Mouse (Mus musculus) heart, embryonic 11.5 days (tissue): ENCODE results near the gene Npnt. TPM values are rescaled to one million over a fixed set of nuclear protein-coding genes. Genes with fewer than 3 reads are reported as not detected.

ENCODE experiments used
- ATAC-seq: fragments of 200-750 bp; cut with Nextera tagmentation; replicated peaks from 2 replicates; pipeline ENCODE4 v1.8.0; 2017; ENCODE audit warnings: moderate library complexity; ENCODE audit not compliant: insufficient number of reproducible peaks, low FRiP score, low TSS enrichment
- H3K27ac ChIP-seq: fragments of 300-500 bp; sonication (generic); 2 replicates; pipeline ENCODE4 v1.5.1; 2014; ENCODE audit warnings: mild to moderate bottlenecking, low read depth, low read length
- H3K27me3 ChIP-seq: fragments of 300-500 bp; sonication (generic); 2 replicates; pipeline ENCODE4 v1.6.1; 2014; ENCODE audit warnings: mild to moderate bottlenecking, low read length, mixed read lengths; ENCODE audit not compliant: control insufficient read depth, insufficient read depth
- H3K36me3 ChIP-seq: fragments of 300-500 bp; sonication (generic); 2 replicates; pipeline ENCODE4 v1.6.1; 2014; ENCODE audit warnings: mild to moderate bottlenecking, low read length, moderate library complexity, mixed read lengths; ENCODE audit not compliant: control insufficient read depth, insufficient read depth
- H3K4me1 ChIP-seq: fragments of 300-500 bp; sonication (generic); 2 replicates; pipeline ENCODE4 v1.6.1; 2014; ENCODE audit warnings: low read length; ENCODE audit not compliant: control insufficient read depth, insufficient read depth
- H3K4me2 ChIP-seq: fragments of 300-500 bp; sonication (generic); 2 replicates; pipeline ENCODE4 v1.6.1; 2014; ENCODE audit warnings: mild to moderate bottlenecking, moderate library complexity
- H3K4me3 ChIP-seq: fragments of 300-500 bp; sonication (generic); 2 replicates; pipeline ENCODE4 v1.5.1; 2014; ENCODE audit warnings: low read depth, low read length
- H3K9ac ChIP-seq: fragments of 300-500 bp; sonication (generic); 2 replicates; pipeline ENCODE4 v1.6.1; 2014; ENCODE audit warnings: mild to moderate bottlenecking, low read depth, low read length, moderate library complexity
- H3K9me3 ChIP-seq: fragments of 300-500 bp; sonication (generic); replicated peaks from 2 replicates; pipeline ENCODE4 v1.6.1; 2016; ENCODE audit warnings: low read length; ENCODE audit not compliant: control insufficient read depth
- WGBS: fragments of 180-500 bp; shearing (Covaris S2); extraction: QIAGEN DNeasy Blood & Tissue Kit; methylation state at CpG from one replicate; pipeline ENCODE4 v1.1.7; 2014; ENCODE audit not compliant: insufficient replicate concordance; 5-methylcytosine and 5-hydroxymethylcytosine counted together
- polyA plus RNA-seq: library from polyadenylated mRNA; unstranded; fragments of >200 nt; fragmentation: Nextera tagmentation; extraction: Ambion mirVana; gene quantifications from 2 replicates; pipeline ENCODE4 v1.2.1, GENCODE M21; 2014

The Npnt gene
- polyA plus RNA-seq, 1 experiment from 2014 or later: 19.7 TPM

DNA sequence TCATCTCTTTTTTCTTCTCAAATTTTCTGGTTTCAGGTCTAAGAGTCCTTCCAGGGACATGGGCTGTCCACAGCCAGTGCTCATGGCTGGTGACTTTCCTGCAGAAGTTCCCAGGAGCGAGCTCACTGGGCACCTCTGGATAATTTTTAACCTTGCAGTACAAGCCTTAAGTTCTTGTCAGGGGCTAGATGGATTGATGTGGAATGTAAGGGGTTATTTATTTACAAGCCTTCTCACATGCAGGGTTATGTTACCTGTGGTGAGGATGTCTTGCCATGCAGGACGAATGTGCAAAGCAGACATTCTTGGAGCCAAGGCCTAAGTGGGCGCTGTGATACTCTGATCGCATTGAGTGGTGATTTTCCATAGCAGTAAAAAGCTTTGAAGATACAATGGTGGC, 84.5 kb downstream of the Npnt start:
- Histone ChIP-seq H3K9me3 (no peaks in the 10 kb centered on the region), H3K27ac (no peak overlapping the region), H3K4me1 (no peaks in the 10 kb centered on the region), H3K9ac (no peak overlapping the region), H3K4me3 (no peak overlapping the region), H3K27me3 (no peaks in the 10 kb centered on the region), H3K4me2 (no peak overlapping the region), H3K36me3 (no peaks in the 10 kb centered on the region)
- 79% methylated on average over 4 of the region's 4 CpGs for WGBS
- no peak for ATAC-seq

- Histone ChIP-seq H3K9ac (no peak overlapping the region), H3K4me1 (peaks cover 1% of the 10 kb centered on the region; the same call in 1 of the 2 replicates), H3K4me2 (no peak overlapping the region), H3K27ac (no peak overlapping the region), H3K36me3 (no peaks in the 10 kb centered on the region), H3K27me3 (no peaks in the 10 kb centered on the region), H3K4me3 (no peak overlapping the region), H3K9me3 (no peaks in the 10 kb centered on the region)
- WGBS: 85% methylated on average over 8 of the region's 8 CpGs
- no peak for ATAC-seq
These were observed 85.1 kb downstream of the Npnt start for GRCm38 (mm10) chr3:132864986-132865385.

DNA sequence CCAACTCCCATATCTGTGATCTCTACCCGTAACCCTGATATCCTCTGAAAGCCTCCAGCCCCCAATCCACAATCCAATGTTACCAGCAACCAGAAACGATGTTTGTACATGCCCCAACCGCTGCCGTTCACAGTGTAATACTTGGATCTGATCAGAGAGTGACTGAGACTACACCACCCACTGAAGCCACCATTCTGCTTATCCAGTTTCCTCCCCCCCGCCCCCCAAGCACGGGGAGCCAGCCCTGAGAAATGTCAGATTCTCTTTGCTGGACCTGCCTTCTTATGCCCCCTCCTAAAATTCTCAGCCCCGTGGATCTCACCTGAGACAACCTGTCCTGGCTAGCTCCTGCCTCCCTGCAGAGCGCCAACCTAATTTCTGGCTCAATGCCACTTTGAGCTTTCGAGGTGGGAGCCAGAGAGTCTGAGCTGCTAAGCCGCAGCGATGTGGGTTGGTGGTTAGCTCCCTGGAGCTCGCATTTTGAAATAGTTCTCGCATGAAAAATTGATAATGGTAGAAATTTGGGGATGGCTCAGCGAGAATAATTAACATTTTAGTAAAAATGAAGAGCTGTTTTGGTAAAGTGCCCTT, 85.7 kb downstream of the Npnt start:
- Histone ChIP-seq H3K27me3 (no peaks in the 10 kb centered on the region), H3K4me1 (peaks cover 4% of the 10 kb centered on the region; the same call in 1 of the 2 replicates), H3K9ac (no peak overlapping the region), H3K4me3 (no peak overlapping the region), H3K36me3 (no peaks in the 10 kb centered on the region), H3K4me2 (no peak overlapping the region), H3K9me3 (no peaks in the 10 kb centered on the region), H3K27ac (no peak overlapping the region)
- ATAC-seq: no peak
- WGBS: 71% methylated on average over 14 of the region's 14 CpGs

DNA sequence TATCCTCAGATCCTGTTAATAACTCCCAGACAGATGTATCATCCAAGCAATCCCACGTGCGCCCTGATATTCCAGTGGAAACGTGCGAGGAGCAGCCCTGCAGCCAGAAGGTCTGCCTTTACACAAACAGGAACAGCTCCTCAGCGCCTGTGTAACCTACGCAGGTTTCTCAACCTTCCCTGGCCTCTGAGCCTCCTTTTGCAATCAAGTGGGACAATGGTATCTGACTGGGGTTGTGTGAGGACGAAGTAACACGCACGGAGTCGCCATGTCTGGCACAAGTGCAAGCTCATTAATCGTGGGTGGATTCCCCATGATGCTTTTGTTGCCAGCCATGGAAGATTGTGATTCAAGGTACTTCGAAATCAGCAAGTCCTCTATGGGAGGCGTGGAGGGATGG, 86.2 kb downstream of the Npnt start:
- no peak overlapping the region for H3K9ac ChIP-seq
- H3K27me3 ChIP-seq: no peaks in the 10 kb centered on the region
- no peak overlapping the region for H3K27ac ChIP-seq
- H3K36me3 ChIP-seq: no peaks in the 10 kb centered on the region
- H3K4me1 ChIP-seq: peaks cover 5% of the 10 kb centered on the region; the same call in 1 of the 2 replicates
- no peaks in the 10 kb centered on the region for H3K9me3 ChIP-seq
- ATAC-seq: no peak
- no peak overlapping the region for H3K4me3 ChIP-seq
- no peak overlapping the region for H3K4me2 ChIP-seq
- 79% methylated on average over 13 of the region's 13 CpGs for WGBS

GRCm38 (mm10) chr3:132860796-132861195, 89.3 kb downstream of the Npnt start:
- Histone ChIP-seq H3K9me3 (no peaks in the 10 kb centered on the region), H3K4me3 (no peak overlapping the region), H3K4me2 (no peak overlapping the region), H3K4me1 (peaks cover 6% of the 10 kb centered on the region; the same call in 1 of the 2 replicates), H3K27ac (no peak overlapping the region), H3K27me3 (no peaks in the 10 kb centered on the region), H3K36me3 (no peaks in the 10 kb centered on the region), H3K9ac (no peak overlapping the region)
- WGBS: 78% methylated on average over 8 of the region's 8 CpGs
- no peak for ATAC-seq

DNA sequence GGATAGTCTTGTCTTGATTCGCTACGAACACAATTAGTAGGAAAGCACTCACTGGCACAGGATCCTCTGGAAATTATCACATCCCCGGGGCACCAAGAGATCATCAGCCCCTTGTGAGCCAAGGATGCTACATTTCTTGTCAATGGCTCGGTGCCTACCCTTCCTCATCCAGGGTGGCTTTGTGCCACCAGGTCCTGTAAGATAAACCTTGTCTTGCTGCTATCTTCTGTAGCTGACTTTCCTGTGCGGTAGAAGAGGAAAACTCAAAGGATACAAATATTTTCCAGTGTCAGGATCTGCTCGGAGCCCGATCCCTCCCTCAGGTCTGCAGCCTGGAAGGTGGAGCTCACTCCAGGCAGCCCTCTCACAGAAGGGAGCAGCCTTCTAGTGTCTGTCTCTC, 90.5 kb downstream of the Npnt start:
- no peaks in the 10 kb centered on the region for H3K27me3 ChIP-seq
- no peaks in the 10 kb centered on the region for H3K9me3 ChIP-seq
- ATAC-seq: no peak
- peaks cover 6% of the 10 kb centered on the region; the same call in 1 of the 2 replicates for H3K4me1 ChIP-seq
- H3K4me3 ChIP-seq: no peak overlapping the region
- no peak overlapping the region for H3K4me2 ChIP-seq
- no peak overlapping the region for H3K27ac ChIP-seq
- H3K36me3 ChIP-seq: no peaks in the 10 kb centered on the region
- 53% methylated on average over 7 of the region's 7 CpGs for WGBS
- H3K9ac ChIP-seq: no peak overlapping the region

DNA sequence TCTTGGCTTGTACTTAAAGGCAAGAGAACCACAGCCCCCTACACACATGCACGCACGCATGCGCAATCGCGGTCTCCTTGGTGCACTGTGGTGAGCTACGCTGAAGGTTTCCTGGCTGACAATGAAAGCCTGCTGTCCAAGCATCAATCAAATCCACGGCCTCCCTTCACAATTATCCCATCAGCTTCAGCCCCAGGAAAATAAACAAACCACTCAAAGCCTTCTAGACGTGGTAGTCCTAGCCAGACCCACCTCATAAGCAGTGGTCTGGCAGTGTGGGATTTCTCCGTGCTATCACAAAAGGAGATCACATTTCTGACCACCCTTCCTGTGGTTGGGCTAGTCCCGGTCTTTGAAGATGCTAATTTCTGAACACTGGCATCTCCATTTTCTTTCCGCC, 91.2 kb downstream of the Npnt start:
- WGBS: 61% methylated on average over 11 of the region's 11 CpGs
- H3K9me3 ChIP-seq: no peaks in the 10 kb centered on the region
- no peaks in the 10 kb centered on the region for H3K27me3 ChIP-seq
- H3K9ac ChIP-seq: no peak overlapping the region
- no peaks in the 10 kb centered on the region for H3K36me3 ChIP-seq
- no peak for ATAC-seq
- no peak overlapping the region for H3K4me2 ChIP-seq
- no peak overlapping the region for H3K4me3 ChIP-seq
- peaks cover 6% of the 10 kb centered on the region; the same call in 1 of the 2 replicates for H3K4me1 ChIP-seq
- no peak overlapping the region for H3K27ac ChIP-seq

GRCm38 (mm10) chr3:132856651-132857050, 93.4 kb downstream of the Npnt start:
- H3K4me1 ChIP-seq: peaks cover 10% of the 10 kb centered on the region
- WGBS: 53% methylated on average over 6 of the region's 6 CpGs
- ATAC-seq: no peak

More at GRCm38 (mm10) chr3:132856651-132857050, 93.4 kb downstream of the Npnt start:
- H3K27me3 ChIP-seq: no peaks in the 10 kb centered on the region
- H3K27ac ChIP-seq: no peak overlapping the region
- H3K36me3 ChIP-seq: no peaks in the 10 kb centered on the region
- H3K4me2 ChIP-seq: no peak overlapping the region
- no peaks in the 10 kb centered on the region for H3K9me3 ChIP-seq
- no peak overlapping the region for H3K9ac ChIP-seq
- no peak overlapping the region for H3K4me3 ChIP-seq
